Mouse (Mus musculus) liver, postnatal 0 days (tissue): ENCODE data around the gene Il4. TPM values are rescaled to one million over a fixed set of nuclear protein-coding genes. Genes with fewer than 3 reads are reported as not detected.

Experiments
- ATAC-seq: fragments of 200-750 bp; cut with Nextera tagmentation; 2 replicates; pipeline ENCODE4 v1.8.0; 2017; ENCODE audit warnings: mild to moderate bottlenecking, moderate library complexity
- DNase-seq: peaks from one replicate; pipeline ENCODE4 v3.0.0-alpha.2; 2016
- H3K27ac ChIP-seq: fragments of 300-500 bp; sonication (generic); 2 replicates; pipeline ENCODE4 v1.5.1; 2014; ENCODE audit warnings: antibody characterized with exemption, moderate library complexity, mild to moderate bottlenecking, low read depth
- H3K27me3 ChIP-seq: fragments of 300-500 bp; sonication (generic); 2 replicates; pipeline ENCODE4 v1.6.1; 2014; ENCODE audit warnings: low read length, control low read depth, mixed read lengths; ENCODE audit not compliant: insufficient read depth
- H3K36me3 ChIP-seq: fragments of 300-500 bp; sonication (generic); replicated peaks from 2 replicates; pipeline ENCODE4 v1.6.1; 2014; ENCODE audit warnings: mild to moderate bottlenecking, control low read depth, low read length, moderate library complexity, mixed read lengths; ENCODE audit not compliant: insufficient read depth
- H3K4me1 ChIP-seq: fragments of 300-500 bp; sonication (generic); 2 replicates; pipeline ENCODE4 v1.6.1; 2014; ENCODE audit warnings: antibody characterized with exemption, mild to moderate bottlenecking, control low read depth; ENCODE audit not compliant: insufficient read depth
- H3K4me2 ChIP-seq: fragments of 300-500 bp; sonication (generic); 2 replicates; pipeline ENCODE4 v1.6.1; 2014; ENCODE audit warnings: low read depth, mild to moderate bottlenecking, low read length, moderate library complexity, mixed read lengths
- H3K4me3 ChIP-seq: fragments of 300-500 bp; sonication (generic); 2 replicates; pipeline ENCODE4 v1.5.1; 2014; ENCODE audit warnings: low read depth, low read length
- H3K9ac ChIP-seq: fragments of 300-500 bp; sonication (generic); replicated peaks from 2 replicates; pipeline ENCODE4 v1.6.1; 2014; ENCODE audit warnings: mild to moderate bottlenecking, moderate library complexity
- H3K9me3 ChIP-seq: fragments of 300-500 bp; sonication (generic); 2 replicates; pipeline ENCODE4 v1.6.1; 2016; ENCODE audit warnings: mild to moderate bottlenecking, control low read depth, low read length, mixed read lengths
- CTCF ChIP-seq: sonication (generic); IDR thresholded peaks from 2 replicates; pipeline ENCODE4 v1.5.1; 2016; ENCODE audit warnings: antibody characterized with exemption, low read depth
- EP300 ChIP-seq: IDR thresholded peaks from 2 replicates; pipeline ENCODE4 v1.6.1; 2016; ENCODE audit warnings: antibody characterized with exemption, low read depth, mild to moderate bottlenecking
- WGBS: fragments of 180-500 bp; shearing (Covaris S2); extraction: QIAGEN DNeasy Blood & Tissue Kit; methylation state at CpG from one replicate; pipeline ENCODE4 v1.1.7; 2014; ENCODE audit not compliant: insufficient replicate concordance; 5-methylcytosine and 5-hydroxymethylcytosine counted together
- polyA plus RNA-seq: library from polyadenylated mRNA; unstranded; fragments of >200 nt; fragmentation: Nextera tagmentation; extraction: Ambion mirVana; gene quantifications from 2 replicates; pipeline ENCODE4 v1.2.1, GENCODE M21; 2015

Il4 gene
- polyA plus RNA-seq, 1 experiment from 2014 or later = 0.28 TPM

GRCm38 (mm10) chr11:53637046-53637802, 18.8 kb upstream of the Il4 start:
- ATAC-seq (no peak), DNase-seq (no peak)
- Histone ChIP-seq H3K27ac (no peak overlapping the region), H3K36me3 (no peaks in the 10 kb centered on the region), H3K4me3 (no peak overlapping the region), H3K4me1 (peaks cover 6% of the 10 kb centered on the region), H3K4me2 (no peak overlapping the region), H3K9ac (no peak overlapping the region), H3K9me3 (no peaks in the 10 kb centered on the region), H3K27me3 (peaks cover 22% of the 10 kb centered on the region; the same call in 1 of the 2 replicates)
- TF ChIP-seq CTCF = no peak
- TF ChIP-seq EP300 = no peak
- WGBS = 40% methylated on average over 21 of the region's 21 CpGs

DNA sequence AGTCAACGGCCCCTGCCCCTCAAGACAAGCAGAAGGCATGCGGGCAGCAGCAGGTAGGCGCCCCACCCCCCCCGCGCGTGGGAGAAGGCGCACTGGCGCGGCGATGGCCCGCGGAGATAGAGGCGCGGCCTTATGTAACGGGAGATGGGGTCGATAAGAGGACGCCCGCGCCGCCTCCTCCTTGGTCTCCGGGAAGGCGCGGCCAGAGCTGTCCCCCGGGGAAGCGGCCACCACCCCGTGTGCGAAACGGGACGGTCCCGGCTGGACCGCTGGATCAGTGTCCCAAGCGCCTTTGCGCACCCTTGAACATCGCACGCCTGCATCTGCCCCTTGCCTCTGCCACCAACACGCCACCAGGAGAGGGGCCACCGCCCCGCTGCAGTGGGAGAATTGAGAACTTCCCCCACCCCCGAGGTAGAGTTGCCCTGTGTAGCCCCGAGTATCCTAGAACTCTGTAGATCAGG, 17.7 kb upstream of the Il4 start:
- Histone ChIP-seq H3K9me3 (no peaks in the 10 kb centered on the region), H3K4me2 (peak overlapping the region; percentile 62), H3K27ac (no peak overlapping the region), H3K27me3 (peaks cover 22% of the 10 kb centered on the region; the same call in 1 of the 2 replicates), H3K36me3 (no peaks in the 10 kb centered on the region), H3K4me3 (peak overlapping the region; percentile 21), H3K4me1 (peaks cover 6% of the 10 kb centered on the region), H3K9ac (no peak overlapping the region)
- ATAC-seq = no peak
- 2% methylated on average over 27 of the region's 40 CpGs for WGBS
- no peak for TF ChIP-seq EP300
- TF ChIP-seq CTCF = no peak
- DNase-seq = peak; percentile 21

GRCm38 (mm10) chr11:53635590-53636182, 17.2 kb upstream of the Il4 start:
- Histone ChIP-seq H3K9me3 (no peaks in the 10 kb centered on the region), H3K4me1 (peaks cover 6% of the 10 kb centered on the region), H3K4me2 (peak overlapping the region; percentile 62), H3K9ac (no peak overlapping the region), H3K4me3 (peak overlapping the region; percentile 21), H3K36me3 (no peaks in the 10 kb centered on the region), H3K27me3 (peaks cover 22% of the 10 kb centered on the region; the same call in 1 of the 2 replicates), H3K27ac (no peak overlapping the region)
- 40% methylated on average over 9 of the region's 9 CpGs for WGBS
- no peak for TF ChIP-seq EP300
- no peak for TF ChIP-seq CTCF
- ATAC-seq (no peak), DNase-seq (no peak)

DNA sequence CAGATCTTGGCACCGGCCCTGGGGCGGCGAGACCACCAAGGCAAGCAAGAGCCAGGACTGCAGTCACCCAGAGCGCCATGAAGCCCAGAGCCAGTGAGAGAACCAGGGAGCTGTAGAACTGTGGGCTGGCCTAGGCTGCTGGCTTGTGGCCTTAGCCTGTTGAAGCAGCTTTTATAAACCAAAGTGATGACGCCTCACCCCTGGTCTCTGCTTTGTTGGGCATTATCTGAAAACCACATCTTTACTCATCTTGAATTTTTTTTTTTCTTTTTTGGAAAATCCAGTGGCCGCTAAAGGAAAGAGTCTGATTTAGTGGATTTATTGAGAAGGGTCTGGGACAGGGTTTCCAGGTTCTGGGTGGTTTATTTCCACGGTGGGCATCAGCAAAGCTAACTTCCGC, 16.1 kb upstream of the Il4 start, which contains the start of gene Il13:
TSS of gene Il13 (minus strand) at position 147 of the 400 bp plus-strand sequence.
- Histone ChIP-seq H3K9ac (no peak within 1 kb of the TSS), H3K27ac (no peak within 1 kb of the TSS), H3K4me3 (no peak within 1 kb of the TSS), H3K36me3 (no peaks in the 10 kb centered on the region), H3K4me2 (no peak within 1 kb of the TSS), H3K27me3 (peaks cover 22% of the 10 kb centered on the region; the same call in 1 of the 2 replicates), H3K4me1 (peaks cover 6% of the 10 kb centered on the region), H3K9me3 (no peaks in the 10 kb centered on the region)
- WGBS = 87% methylated on average over 8 of the region's 8 CpGs
- DNase-seq = no peak
- TF ChIP-seq EP300 (no peak), CTCF (no peak)
- ATAC-seq = no peak

DNA sequence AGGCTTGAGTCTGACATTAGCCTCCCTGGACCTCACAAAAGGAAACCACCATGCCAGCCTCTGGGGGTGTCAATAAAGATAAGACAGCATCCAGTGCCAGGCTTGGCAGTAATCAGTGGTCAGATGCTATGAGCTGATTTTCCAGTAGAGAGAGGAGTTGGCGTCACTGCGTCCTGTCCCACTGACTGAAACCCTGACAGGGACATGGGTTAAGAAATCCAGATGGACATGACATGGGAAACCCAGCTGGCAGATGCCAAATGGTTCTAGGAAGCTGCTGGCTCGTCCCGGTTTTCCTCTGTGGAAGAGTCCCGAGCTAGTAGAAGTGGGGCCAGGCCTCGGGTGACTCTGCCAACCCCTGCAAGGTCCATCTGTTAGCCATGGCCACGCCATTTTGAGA, 15.2 kb upstream of the Il4 start:
- WGBS = 76% methylated on average over 7 of the region's 7 CpGs
- no peak for DNase-seq
- no peak for ATAC-seq
- Histone ChIP-seq H3K36me3 (no peaks in the 10 kb centered on the region), H3K4me2 (no peak overlapping the region), H3K9ac (no peak overlapping the region), H3K27ac (no peak overlapping the region), H3K4me1 (peaks cover 6% of the 10 kb centered on the region), H3K27me3 (peaks cover 22% of the 10 kb centered on the region; the same call in 1 of the 2 replicates), H3K9me3 (no peaks in the 10 kb centered on the region), H3K4me3 (no peak overlapping the region)
- no peak for TF ChIP-seq EP300
- TF ChIP-seq CTCF = no peak

- H3K9ac ChIP-seq = no peak overlapping the region
- WGBS = 79% methylated on average over 14 of the region's 14 CpGs
- no peak overlapping the region for H3K4me3 ChIP-seq
- no peak overlapping the region for H3K4me2 ChIP-seq
- ATAC-seq (no peak), DNase-seq (no peak)
- no peaks in the 10 kb centered on the region for H3K9me3 ChIP-seq
- no peak for TF ChIP-seq EP300
- TF ChIP-seq CTCF = peak; percentile 57
- peaks cover 8% of the 10 kb centered on the region for H3K4me1 ChIP-seq
- H3K27ac ChIP-seq = no peak overlapping the region
- H3K27me3 ChIP-seq = peaks cover 15% of the 10 kb centered on the region; the same call in 1 of the 2 replicates
- H3K36me3 ChIP-seq = no peaks in the 10 kb centered on the region
Observed at GRCm38 (mm10) chr11:53632122-53632733, 13.8 kb upstream of the Il4 start.
